Mouse (Mus musculus) lung, postnatal 25 days (tissue): ENCODE data around the gene Twistnb.

Experiments used
- DNase-seq: peaks from one replicate; pipeline ENCODE4 v3.0.0; 2022; ENCODE audit warnings: low spot score

The Twistnb gene

DNA sequence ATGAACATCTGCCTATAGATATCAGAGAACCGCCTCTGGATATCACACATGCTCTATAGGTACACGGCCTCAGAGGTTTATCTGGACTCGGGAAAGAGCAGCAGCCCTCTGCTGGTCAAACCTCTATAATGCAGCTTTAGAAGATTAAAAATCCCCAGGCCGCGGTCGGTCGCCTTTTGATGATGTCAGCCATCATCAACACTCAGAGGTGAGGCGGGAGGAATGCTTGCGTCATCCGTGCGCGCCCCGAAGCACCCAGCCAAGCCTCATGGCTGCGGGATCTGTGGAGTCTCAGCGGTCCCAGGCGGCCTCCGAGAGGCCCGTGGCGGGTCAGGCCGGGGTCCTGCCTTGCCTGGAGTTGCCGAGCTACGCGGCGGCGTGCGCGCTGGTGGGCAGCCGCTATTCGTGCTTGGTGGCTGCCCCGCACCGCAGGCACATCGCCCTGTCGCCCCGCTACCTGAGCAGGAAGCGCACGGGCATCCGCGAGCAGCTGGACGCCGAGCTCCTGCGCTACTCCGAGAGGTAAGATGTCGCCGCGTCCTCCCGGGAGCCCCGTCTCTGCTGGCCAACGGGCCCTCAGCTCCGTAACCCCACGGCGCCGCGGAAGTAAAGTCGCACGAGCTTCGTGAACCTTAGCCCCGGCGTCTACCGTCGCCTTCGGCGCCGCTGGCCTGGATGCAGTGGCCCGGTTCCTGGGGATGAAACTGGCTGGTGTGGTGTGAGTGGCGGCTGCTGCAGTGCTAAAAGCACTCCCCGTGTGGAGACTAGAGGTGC, at the start of gene Twistnb:
TSS of gene Twistnb (plus strand) at position 249 of the 774 bp plus-strand sequence.
- peak; percentile 97 for DNase-seq

DNA sequence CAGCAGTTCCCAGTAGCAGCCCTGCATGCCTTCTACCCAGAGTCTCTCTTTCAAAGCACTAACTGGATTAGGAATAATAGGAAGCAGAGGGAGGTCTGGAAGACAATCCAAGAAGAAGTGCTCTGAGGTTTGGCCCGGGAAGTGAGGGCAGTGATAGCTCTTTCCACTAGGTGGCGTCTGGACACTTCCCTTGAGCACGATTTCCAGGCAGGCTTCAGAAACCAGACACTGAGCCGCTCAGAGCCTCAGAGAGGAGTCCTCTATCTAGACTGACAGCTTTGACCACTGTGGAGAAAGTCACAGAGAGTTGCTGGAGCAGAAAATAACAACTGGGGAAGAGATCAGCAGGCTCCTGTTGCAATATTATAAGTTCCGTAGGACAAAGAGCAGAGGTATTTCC, 40.6 kb upstream of the Twistnb start:
- peak; percentile 67 for DNase-seq

DNA sequence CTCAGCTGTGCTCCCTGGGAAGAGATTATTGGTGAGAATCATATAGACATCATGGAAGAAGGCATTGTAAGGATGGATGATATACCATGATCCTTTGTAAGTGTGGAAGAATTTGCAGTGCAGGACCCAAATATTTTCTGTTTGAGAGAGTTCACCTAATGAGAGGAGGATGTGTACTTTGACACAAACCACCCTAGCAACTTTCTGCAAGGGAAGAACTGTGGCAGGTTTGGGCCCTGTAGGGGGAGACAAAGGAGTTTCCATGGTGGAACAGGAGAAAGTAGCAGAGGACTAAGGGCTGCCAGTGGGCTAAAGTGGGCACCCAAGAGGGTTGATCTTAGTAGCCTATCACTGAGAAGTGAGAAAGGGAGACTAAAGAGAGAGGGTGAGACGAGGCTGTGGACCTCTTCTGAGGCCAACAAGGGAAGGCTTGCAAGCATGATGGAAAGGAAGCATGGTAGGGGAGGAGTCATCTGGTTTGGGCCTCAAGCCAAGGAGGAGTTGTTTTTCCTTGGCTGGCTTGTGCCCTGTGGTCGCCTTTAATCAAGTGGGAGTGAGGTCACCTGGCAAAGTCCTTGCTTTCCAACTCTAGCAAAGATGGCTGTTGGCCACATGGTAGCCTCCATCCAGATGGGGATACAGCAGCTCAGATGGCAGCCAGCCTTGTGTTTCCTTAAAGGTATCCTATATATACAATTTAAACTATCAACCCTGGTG, 38.4 kb upstream of the Twistnb start:
- no peak for DNase-seq

DNA sequence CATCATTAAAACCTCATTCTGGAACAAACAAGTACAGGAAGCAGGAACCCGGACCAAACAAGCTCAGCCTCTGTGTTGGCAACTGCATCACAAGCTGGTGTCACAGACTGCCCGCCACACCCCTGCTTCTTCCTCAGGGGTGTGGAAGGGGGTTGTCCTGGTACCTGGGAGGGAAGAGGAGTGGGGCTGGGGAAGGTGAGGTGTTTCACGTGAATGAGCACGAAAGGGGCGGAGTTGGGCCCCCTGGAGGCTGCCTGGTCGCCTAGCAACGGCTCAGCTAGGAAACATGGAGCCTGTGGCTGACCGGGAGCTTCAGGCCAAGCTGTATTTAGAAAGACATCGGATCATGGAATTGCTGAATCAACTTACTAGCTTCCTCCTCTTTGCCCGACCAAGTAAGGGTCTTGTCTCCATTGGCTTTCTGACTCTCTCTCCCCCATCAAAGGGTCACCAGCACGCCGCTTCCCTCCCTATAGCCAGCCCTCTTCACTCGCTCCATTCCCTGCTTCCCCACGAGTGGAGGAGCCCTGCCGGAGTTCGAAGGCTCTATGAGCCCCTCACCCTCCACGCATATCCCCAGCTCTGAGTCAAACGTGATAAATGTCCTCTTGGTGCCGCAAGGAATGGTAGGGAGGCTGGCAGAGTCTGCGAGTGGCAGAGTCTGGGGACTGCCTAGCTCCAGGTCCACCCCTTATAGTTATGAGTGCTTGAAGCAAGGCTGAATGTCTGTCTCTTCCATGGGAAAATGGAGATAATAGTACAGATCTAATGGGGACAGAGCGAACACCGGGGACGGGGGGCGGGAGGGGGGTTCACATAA, 34.4 kb upstream of the Twistnb start, which contains the start of gene Efcab10:
TSS of gene Efcab10 (plus strand) at position 51 of the 820 bp plus-strand sequence.
- DNase-seq, result no peak

DNA sequence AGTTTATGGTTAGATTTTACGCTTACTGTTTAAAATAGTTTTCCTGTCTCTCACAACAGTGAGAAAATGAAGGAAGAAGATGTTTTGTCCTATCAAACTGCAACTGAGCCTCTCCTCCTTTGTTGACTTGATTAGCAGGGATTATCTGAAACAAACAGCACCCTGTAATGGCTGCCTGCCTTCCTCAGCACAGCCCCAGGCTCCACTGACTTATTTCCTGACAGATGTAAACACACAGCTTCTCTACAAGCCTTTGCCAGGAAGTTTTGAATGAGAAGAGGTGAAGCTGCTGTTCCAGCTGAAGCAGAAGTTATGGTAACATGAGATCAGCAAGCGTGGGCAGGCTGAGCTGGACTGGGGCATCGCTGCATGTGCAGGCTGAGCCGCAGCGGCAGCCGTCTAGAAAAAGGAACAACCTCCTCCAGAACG, 26.2 kb upstream of the Twistnb start:
- peak; percentile 38 for DNase-seq

DNA sequence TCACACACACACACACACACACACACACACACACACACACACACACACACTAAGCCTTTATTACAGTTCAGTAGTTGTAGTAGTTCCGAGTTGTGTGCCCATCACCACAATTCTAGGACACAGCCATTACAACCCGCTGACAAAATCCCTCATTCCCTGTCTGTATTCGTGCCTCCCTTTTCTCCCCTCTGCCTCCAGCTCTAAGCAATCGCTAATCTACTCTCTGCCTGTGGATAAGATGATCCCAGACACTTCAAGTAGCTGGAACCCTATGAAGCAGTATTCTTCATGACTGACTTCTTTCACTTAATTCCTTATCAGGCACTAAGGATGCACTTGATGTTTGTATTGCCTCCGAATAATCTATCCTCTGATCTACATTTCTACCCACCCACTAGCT, 24.4 kb upstream of the Twistnb start:
- no peak for DNase-seq

DNA sequence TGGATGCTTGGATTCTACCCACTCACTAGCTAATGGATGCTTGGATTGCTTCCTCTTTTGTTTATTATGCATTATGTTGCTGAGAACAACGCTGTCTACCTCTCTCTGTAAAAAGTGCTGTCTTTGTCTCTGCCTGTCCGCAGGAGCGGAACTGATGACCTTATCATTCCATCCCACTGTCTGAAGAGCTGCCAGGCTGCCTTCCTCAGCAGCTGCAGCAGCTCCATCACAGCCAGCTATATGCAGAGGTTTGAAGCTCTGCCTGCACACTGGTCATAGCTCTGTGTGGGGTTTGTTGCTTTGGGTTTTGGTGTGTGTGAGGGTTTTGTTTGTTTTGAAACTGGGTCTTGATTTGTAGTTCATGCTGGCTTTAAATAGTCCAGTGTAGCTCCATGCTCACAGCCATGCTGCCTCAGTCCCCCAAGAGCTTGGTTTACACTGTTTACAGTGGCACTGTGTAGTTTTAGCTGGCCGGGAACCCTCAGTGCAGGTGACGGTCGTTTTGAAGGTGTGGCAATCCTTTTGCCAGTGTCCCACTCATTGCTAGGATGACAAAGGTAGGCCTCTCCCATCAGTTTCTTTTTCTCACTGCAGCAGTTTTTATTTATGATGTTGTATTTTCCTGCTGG, 23.9 kb upstream of the Twistnb start:
- DNase-seq, result no peak

DNA sequence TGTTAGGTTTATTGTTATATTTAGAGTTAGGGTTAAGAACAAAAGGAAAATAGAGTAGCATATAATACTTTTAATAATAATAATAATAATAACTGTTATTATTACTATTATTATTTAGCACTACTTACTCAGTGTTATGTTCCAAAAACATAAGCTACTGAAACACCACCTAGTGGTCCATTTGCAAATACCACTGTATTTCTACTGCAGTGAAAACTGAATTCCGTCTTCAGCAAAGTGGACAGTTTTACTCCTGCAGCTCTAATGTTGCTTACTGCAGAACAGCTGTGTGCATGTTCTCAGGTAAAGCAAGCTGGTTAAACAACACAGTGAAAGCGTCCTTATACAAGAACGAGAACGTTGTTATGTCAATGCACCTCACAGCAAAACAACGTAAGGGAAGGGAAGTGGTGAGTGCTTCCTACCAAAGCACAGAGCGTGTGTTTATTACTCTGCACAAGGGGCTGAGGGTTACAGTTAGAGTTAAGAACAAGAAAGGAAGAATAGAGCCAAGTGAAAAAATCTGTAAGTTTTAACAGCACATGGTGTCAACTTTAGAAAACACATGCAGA, 17.8 kb upstream of the Twistnb start:
- no peak for DNase-seq

DNA sequence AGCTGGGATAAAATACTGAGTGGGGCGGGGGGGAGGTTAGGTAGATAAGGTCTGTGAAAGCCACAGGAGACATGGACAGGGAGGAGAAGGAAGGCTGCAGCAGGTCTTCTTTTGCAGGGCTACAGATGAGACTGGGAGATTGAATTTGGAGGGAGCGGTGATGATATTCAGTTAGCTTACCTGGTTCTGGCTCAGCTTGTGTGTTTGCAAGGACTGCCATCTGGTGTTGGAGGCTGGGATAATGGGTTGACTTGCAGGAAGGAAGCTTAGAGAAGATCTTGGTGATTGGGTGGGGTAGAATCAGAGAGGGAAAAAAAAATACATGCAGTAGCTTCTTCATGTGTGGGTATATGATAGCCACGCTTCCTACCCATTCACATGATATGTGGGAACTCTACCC, 5.1 kb upstream of the Twistnb start:
- DNase-seq, result peak; percentile 18

DNA sequence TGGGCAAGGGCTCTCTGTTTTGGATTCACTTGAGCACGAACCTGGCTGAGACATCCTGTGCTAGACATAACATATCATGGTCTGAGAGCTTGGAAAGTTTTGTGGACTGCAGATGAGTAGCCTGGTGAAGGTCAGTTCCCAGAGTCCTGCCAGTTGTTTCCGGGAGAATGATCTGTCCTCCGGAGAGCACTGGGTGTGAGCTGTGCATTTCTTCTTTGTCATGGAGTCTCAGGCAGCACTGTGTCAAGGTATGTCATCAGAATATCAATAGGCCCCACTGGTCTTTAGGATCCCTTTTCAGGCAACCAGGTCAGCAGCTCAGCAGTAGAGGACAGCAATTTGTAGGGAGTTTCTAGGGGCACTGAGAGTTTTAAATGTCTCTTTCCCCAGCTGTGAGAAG, 2.1 kb upstream of the Twistnb start:
- no peak for DNase-seq

DNA sequence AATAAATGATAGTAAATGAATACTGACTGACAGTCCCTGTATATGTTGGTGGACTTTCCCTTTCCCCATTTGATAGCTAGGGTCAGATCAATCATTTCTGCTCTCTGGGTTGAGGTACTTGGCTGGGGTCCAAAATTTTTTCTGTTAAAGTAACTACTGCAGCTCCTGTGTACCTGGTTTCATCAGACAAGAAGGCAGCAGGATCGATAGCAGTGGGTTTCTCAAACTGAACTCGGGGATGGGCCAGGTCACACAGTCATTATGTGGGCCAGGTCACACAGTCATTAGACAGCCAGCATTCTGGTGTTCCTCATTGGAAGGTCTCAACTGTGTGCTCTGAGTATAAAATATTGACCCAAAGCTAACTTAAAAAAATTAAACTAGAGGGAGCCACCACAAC, 1.7 kb upstream of the Twistnb start:
- DNase-seq, result no peak

DNA sequence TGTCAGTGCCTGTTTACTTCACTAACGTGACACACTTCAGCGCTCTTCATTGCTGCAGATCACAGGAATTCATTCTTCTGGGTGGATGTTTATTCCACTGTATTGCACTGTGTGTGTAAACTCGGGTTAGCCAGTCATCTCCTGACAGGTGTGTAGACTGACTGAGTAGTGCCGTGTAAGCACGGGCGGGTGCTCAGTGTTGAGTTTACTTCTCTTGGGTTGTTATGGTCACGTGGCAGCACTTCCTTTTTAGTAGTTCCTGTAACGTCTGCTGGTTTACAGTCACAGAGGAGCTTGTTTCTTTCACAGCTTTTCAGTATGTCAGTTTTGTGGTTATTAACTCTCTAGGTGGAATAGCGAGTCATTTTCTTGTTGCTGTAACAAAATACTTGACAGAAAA, 4.4 kb downstream of the Twistnb start:
- peak; percentile 55 for DNase-seq

DNA sequence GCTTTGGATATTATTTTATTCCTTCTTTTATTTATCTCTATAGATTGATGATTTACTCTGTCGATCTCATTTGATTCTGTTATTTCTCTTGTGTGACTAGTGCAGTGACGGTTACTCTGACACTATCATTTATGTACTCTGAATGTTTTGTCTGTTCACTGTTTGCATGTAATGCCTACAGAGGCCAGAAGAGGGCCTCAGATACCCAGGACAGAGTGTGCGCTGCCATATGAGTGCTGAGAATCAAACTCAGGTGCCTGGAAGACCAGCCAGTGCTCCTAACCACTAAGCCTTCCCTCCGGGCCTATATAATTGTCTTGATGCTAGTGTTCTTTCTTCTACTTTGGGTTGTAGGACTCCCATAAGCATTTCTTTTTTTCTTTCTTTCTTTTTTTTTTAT, 5.3 kb downstream of the Twistnb start:
- no peak for DNase-seq

DNA sequence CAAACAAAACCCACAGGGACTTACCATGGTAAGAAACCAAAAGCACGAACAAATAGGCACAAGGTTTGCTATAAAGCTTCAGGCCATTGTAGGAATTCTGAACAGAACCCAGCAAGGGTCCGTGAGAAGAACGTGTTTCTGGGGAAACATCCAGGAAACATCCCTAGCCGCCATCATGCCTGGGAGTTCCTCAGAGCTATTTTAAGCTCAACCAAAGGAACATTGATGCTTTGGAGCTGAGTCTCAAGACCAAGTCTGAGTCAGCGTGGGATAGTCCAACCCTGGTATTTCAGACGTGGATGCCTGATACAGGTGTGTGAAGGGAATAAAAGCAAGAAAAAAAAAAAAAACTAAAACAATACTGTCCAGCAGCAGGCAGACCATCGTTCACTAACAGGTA, 26.0 kb downstream of the Twistnb start:
- no peak for DNase-seq

DNA sequence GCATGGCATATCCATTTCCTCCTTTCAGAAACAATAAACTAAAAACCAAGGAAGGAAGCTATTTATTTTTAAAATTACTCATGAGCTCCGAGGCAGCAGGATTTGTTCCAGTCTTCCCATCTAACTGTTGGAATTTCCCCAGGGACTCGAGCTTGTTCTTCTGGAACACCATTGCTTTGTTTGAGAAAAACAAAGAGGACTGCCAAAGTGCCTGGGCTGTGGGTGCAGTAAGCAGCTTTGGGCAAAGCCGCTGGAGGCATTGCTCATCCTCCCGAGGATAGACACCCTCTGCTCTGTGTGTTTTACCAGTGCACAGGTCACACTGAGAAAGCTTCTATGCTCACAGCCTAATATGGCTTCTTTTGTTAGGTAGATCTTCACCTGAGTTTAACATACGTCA, 26.8 kb downstream of the Twistnb start:
- peak; percentile 10 for DNase-seq

DNA sequence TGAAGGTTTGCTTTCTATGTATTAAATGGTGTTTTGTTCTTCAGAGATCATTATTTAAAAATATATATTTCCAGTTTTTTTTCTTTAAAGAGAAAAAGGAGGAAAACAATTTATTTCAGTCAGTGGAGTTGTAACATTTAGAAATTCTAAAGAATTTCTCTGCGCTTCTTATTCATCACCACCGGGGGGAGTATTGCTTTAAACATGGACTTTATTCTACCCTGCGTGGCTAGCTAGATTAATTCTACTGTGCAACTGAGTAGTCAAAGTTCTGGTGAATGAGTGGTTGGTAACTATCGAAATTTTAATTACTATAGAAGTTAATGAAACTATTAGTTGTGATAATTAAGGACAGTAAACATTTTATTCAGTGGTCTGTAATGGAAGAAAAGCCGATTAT, 51.5 kb downstream of the Twistnb start:
- DNase-seq, result no peak

DNA sequence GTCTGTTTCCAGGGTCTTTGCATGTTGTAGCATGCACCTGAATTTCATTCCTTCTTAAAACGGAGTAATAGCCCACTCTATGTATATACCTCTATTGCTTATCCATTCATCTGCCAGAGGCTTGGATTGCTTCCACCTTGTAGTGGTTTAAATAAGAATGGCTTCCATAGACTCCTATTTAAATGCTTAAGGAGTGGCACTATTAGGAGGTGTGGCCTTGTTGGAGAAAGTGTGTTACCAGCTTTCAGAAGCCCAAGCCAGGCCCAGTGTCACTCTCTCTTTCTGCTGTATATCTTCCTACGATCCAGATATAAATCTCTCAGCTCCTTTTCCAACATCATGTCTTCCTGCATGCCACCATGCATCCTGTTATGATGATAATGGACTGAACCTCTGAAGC, 53.5 kb downstream of the Twistnb start:
- DNase-seq, result no peak
